Mouse (Mus musculus) embryonic facial prominence, embryonic 14.5 days (tissue): ENCODE measurements around the gene Max. TPM values are rescaled to one million over a fixed set of nuclear protein-coding genes. Genes with fewer than 3 reads are reported as not detected.

Source experiments
- ATAC-seq: fragments of 200-750 bp; cut with Nextera tagmentation; 2 replicates; pipeline ENCODE4 v1.8.0; 2017; ENCODE audit warnings: low read depth, moderate number of reproducible peaks, moderate TSS enrichment
- DNase-seq: peaks from one replicate; pipeline ENCODE4 v3.0.0-alpha.2; 2015; ENCODE audit warnings: low spot score
- H3K27ac ChIP-seq: fragments of 300-500 bp; sonication (generic); replicated peaks from 2 replicates; pipeline ENCODE4 v1.5.1; 2014; ENCODE audit warnings: low read depth, mild to moderate bottlenecking, low read length, moderate library complexity
- H3K27me3 ChIP-seq: fragments of 300-500 bp; sonication (generic); replicated peaks from 2 replicates; pipeline ENCODE4 v1.6.1; 2014; ENCODE audit warnings: low read length; ENCODE audit not compliant: control insufficient read depth, insufficient read depth
- H3K36me3 ChIP-seq: fragments of 300-500 bp; sonication (generic); 2 replicates; pipeline ENCODE4 v1.6.1; 2014; ENCODE audit warnings: low read length, mixed read lengths; ENCODE audit not compliant: control insufficient read depth, insufficient read depth
- H3K4me1 ChIP-seq: fragments of 300-500 bp; sonication (generic); 2 replicates; pipeline ENCODE4 v1.6.1; 2014; ENCODE audit warnings: antibody characterized with exemption, low read length; ENCODE audit not compliant: control insufficient read depth, insufficient read depth
- H3K4me2 ChIP-seq: fragments of 300-500 bp; sonication (generic); 2 replicates; pipeline ENCODE4 v1.6.1; 2014; ENCODE audit warnings: low read depth, mild to moderate bottlenecking, low read length, moderate library complexity, mixed read lengths
- H3K4me3 ChIP-seq: fragments of 300-500 bp; sonication (generic); 2 replicates; pipeline ENCODE4 v1.5.1; 2014; ENCODE audit warnings: low read depth, mild to moderate bottlenecking, low read length
- H3K9ac ChIP-seq: fragments of 300-500 bp; sonication (generic); 2 replicates; pipeline ENCODE4 v1.6.1; 2014; ENCODE audit warnings: low read depth, mild to moderate bottlenecking, low read length, moderate library complexity, mixed read lengths
- H3K9me3 ChIP-seq: fragments of 300-500 bp; sonication (generic); 2 replicates; pipeline ENCODE4 v1.6.1; 2016; ENCODE audit warnings: low read length; ENCODE audit not compliant: control insufficient read depth
- WGBS: fragments of 180-500 bp; shearing (Covaris S2); extraction: QIAGEN DNeasy Blood & Tissue Kit; methylation state at CpG from one replicate; pipeline ENCODE4 v1.1.7; 2014; 5-methylcytosine and 5-hydroxymethylcytosine counted together
- polyA plus RNA-seq: library from polyadenylated mRNA; unstranded; fragments of >200 nt; fragmentation: Nextera tagmentation; extraction: Ambion mirVana; gene quantifications from 2 replicates; pipeline ENCODE4 v1.2.1, GENCODE M21; 2014

Gene Max
- polyA plus RNA-seq, 1 experiment from 2014 or later = 39.3 TPM

- 86% methylated on average over 1 of the region's 1 CpGs for WGBS
These were observed 55.7 kb downstream of the Max start for GRCm38 (mm10) chr12:76906278-76906677.

GRCm38 (mm10) chr12:76901508-76902294 lies 60.3 kb downstream of the Max start:
- no peak overlapping the region for H3K4me3 ChIP-seq
- ATAC-seq (no peak), DNase-seq (no peak)
- WGBS = 73% methylated on average over 3 of the region's 3 CpGs
- H3K9me3 ChIP-seq = no peaks in the 10 kb centered on the region
- H3K27me3 ChIP-seq = no peaks in the 10 kb centered on the region
- no peak overlapping the region for H3K4me2 ChIP-seq
- H3K36me3 ChIP-seq = peaks cover 20% of the 10 kb centered on the region; the same call in 1 of the 2 replicates
- no peak overlapping the region for H3K27ac ChIP-seq
- H3K4me1 ChIP-seq = no peaks in the 10 kb centered on the region
- no peak overlapping the region for H3K9ac ChIP-seq

More at GRCm38 (mm10) chr12:76906278-76906677, 55.7 kb downstream of the Max start:
- no peaks in the 10 kb centered on the region for H3K9me3 ChIP-seq
- peaks cover 21% of the 10 kb centered on the region for H3K36me3 ChIP-seq
- H3K27me3 ChIP-seq = no peaks in the 10 kb centered on the region
- no peak overlapping the region for H3K27ac ChIP-seq
- H3K4me1 ChIP-seq = no peaks in the 10 kb centered on the region
- DNase-seq (no peak), ATAC-seq (no peak)
- no peak overlapping the region for H3K4me3 ChIP-seq
- no peak overlapping the region for H3K4me2 ChIP-seq
- H3K9ac ChIP-seq = no peak overlapping the region

GRCm38 (mm10) chr12:76899261-76899975 lies 62.6 kb downstream of the Max start:
- ATAC-seq = no peak

GRCm38 (mm10) chr12:76898141-76898540 lies 63.9 kb downstream of the Max start:
- 0 out of 2 replicates have a peak, but pooled peaks cover 12% of the 10 kb centered on the region for H3K36me3 ChIP-seq
- no peak overlapping the region for H3K27ac ChIP-seq
- no peak overlapping the region for H3K4me2 ChIP-seq
- H3K4me1 ChIP-seq = no peaks in the 10 kb centered on the region
- H3K4me3 ChIP-seq = no peak overlapping the region
- DNase-seq = no peak
- no peak for ATAC-seq
- no peaks in the 10 kb centered on the region for H3K27me3 ChIP-seq
- H3K9me3 ChIP-seq = no peaks in the 10 kb centered on the region
- H3K9ac ChIP-seq = no peak overlapping the region

More at GRCm38 (mm10) chr12:76899261-76899975, 62.6 kb downstream of the Max start:
- no peak for DNase-seq
- H3K4me2 ChIP-seq = no peak overlapping the region
- H3K27ac ChIP-seq = no peak overlapping the region
- 0 out of 2 replicates have a peak, but pooled peaks cover 15% of the 10 kb centered on the region for H3K36me3 ChIP-seq
- no peaks in the 10 kb centered on the region for H3K4me1 ChIP-seq
- WGBS = 89% methylated on average over 10 of the region's 10 CpGs
- no peaks in the 10 kb centered on the region for H3K27me3 ChIP-seq
- no peak overlapping the region for H3K9ac ChIP-seq
- H3K4me3 ChIP-seq = no peak overlapping the region
- H3K9me3 ChIP-seq = no peaks in the 10 kb centered on the region

GRCm38 (mm10) chr12:76897006-76897405 lies 65.0 kb downstream of the Max start:
- Histone ChIP-seq H3K9me3 (no peaks in the 10 kb centered on the region), H3K27me3 (no peaks in the 10 kb centered on the region), H3K4me3 (no peak overlapping the region), H3K9ac (no peak overlapping the region), H3K4me2 (no peak overlapping the region), H3K36me3 (peaks cover 16% of the 10 kb centered on the region; the same call in 1 of the 2 replicates), H3K4me1 (no peaks in the 10 kb centered on the region), H3K27ac (no peak overlapping the region)
- no peak for ATAC-seq
- DNase-seq = no peak
- WGBS = 80% methylated on average over 10 of the region's 10 CpGs

GRCm38 (mm10) chr12:76896566-76896965 lies 65.4 kb downstream of the Max start:
- Histone ChIP-seq H3K27ac (no peak overlapping the region), H3K9me3 (no peaks in the 10 kb centered on the region), H3K9ac (no peak overlapping the region), H3K4me3 (no peak overlapping the region), H3K4me2 (no peak overlapping the region), H3K36me3 (peaks cover 16% of the 10 kb centered on the region; the same call in 1 of the 2 replicates), H3K27me3 (no peaks in the 10 kb centered on the region), H3K4me1 (no peaks in the 10 kb centered on the region)
- WGBS = 92% methylated on average over 4 of the region's 4 CpGs
- DNase-seq (no peak), ATAC-seq (no peak)

GRCm38 (mm10) chr12:76895777-76896176 lies 66.2 kb downstream of the Max start:
- Histone ChIP-seq H3K9me3 (no peaks in the 10 kb centered on the region), H3K27ac (peak overlapping the region; percentile 19; the same call in 1 of the 2 replicates), H3K36me3 (peaks cover 11% of the 10 kb centered on the region; the same call in 1 of the 2 replicates), H3K4me3 (no peak overlapping the region), H3K9ac (no peak overlapping the region), H3K4me1 (no peaks in the 10 kb centered on the region), H3K4me2 (no peak overlapping the region), H3K27me3 (no peaks in the 10 kb centered on the region)
- DNase-seq (peak; percentile 60), ATAC-seq (peak; percentile 76; the same call in 1 of the 2 replicates)
- WGBS = 27% methylated on average over 7 of the region's 7 CpGs

- H3K4me1 ChIP-seq = no peaks in the 10 kb centered on the region
- no peaks in the 10 kb centered on the region for H3K9me3 ChIP-seq
- no peak overlapping the region for H3K9ac ChIP-seq
- H3K36me3 ChIP-seq = peaks cover 8% of the 10 kb centered on the region; the same call in 1 of the 2 replicates
- no peak overlapping the region for H3K4me2 ChIP-seq
- H3K4me3 ChIP-seq = no peak overlapping the region
- no peaks in the 10 kb centered on the region for H3K27me3 ChIP-seq
- no peak for ATAC-seq
- WGBS = 82% methylated on average over 10 of the region's 10 CpGs
- no peak overlapping the region for H3K27ac ChIP-seq
- no peak for DNase-seq
These were observed 67.0 kb downstream of the Max start for GRCm38 (mm10) chr12:76894792-76895559.
